Mouse (Mus musculus): ENCODE data around the gene Parn. TPM values are rescaled to one million over a fixed set of nuclear protein-coding genes. Genes with fewer than 3 reads are reported as not detected.

The Parn gene
- polyA plus RNA-seq, 1 experiment from 2014 or later = 44.1 TPM

DNA sequence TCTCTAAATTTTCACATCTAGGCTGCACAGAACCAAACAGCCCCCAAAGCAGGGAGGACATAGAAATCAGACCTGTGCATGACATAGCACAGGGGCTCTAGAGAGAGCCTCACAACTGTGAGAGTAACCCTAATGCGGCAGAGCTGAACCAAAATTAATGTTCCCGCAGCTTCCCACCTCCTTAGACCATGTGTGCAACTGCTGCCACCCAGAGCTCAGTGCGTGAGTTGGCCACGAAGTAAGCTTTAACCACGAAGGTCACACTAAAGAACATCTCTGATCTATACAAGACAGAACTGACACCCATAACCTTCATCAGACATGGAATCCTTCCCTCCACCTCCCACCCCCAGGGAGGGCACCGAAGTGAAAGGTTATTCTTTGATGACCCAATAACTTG lies 55.9 kb downstream of the Parn start:
- ATAC-seq (ENCODE audit: low FRiP score) (no peak), DNase-seq (ENCODE audit: low spot score, missing footprints) (no peak)
- no peak overlapping the region for H3K4me2 ChIP-seq
- H3K27ac ChIP-seq (ENCODE audit: low read depth, low read length) = no peak overlapping the region
- no peak overlapping the region for H3K4me3 ChIP-seq (ENCODE audit: low read depth, low read length)
- no peaks in the 10 kb centered on the region for H3K27me3 ChIP-seq (ENCODE audit: control insufficient read depth, insufficient read depth, low read length)
- H3K4me1 ChIP-seq (ENCODE audit: control insufficient read depth, insufficient read depth, low read length) = no peaks in the 10 kb centered on the region
- no peak overlapping the region for H3K9ac ChIP-seq (ENCODE audit: low read length)
- H3K9me3 ChIP-seq (ENCODE audit: control insufficient read depth, low read length) = no peaks in the 10 kb centered on the region
- no peaks in the 10 kb centered on the region for H3K36me3 ChIP-seq (ENCODE audit: control insufficient read depth, insufficient read depth, low read length)
- WGBS = 89% methylated on average over 6 of the region's 6 CpGs

DNA sequence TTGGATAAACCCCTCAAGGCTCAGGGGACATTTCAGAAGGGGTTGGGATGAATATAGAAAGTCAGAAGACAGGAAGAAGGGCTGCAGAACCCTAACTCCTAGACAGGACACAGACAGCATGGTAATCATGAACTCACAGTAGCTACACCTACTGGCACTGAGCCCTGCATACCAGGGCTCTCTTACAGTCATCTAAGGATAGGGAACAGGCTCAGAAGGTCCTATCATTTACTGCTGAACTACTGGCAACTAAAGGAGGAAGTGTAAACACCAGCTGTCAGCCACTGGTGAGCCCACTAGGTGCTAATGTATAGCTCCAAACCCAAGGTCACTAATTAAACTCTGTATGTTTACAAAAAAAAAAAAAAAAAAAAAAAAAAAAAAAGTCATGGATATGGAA lies 56.6 kb downstream of the Parn start:
- H3K4me1 ChIP-seq (ENCODE audit: control insufficient read depth, insufficient read depth, low read length) = no peaks in the 10 kb centered on the region
- no peak overlapping the region for H3K9ac ChIP-seq (ENCODE audit: low read length)
- no peak overlapping the region for H3K27ac ChIP-seq (ENCODE audit: low read depth, low read length)
- DNase-seq (ENCODE audit: low spot score, missing footprints) (peak; percentile 33), ATAC-seq (ENCODE audit: low FRiP score) (no peak)
- no peak overlapping the region for H3K4me2 ChIP-seq
- no peaks in the 10 kb centered on the region for H3K9me3 ChIP-seq (ENCODE audit: control insufficient read depth, low read length)
- H3K36me3 ChIP-seq (ENCODE audit: control insufficient read depth, insufficient read depth, low read length) = no peaks in the 10 kb centered on the region
- no peak overlapping the region for H3K4me3 ChIP-seq (ENCODE audit: low read depth, low read length)
- H3K27me3 ChIP-seq (ENCODE audit: control insufficient read depth, insufficient read depth, low read length) = no peaks in the 10 kb centered on the region

DNA sequence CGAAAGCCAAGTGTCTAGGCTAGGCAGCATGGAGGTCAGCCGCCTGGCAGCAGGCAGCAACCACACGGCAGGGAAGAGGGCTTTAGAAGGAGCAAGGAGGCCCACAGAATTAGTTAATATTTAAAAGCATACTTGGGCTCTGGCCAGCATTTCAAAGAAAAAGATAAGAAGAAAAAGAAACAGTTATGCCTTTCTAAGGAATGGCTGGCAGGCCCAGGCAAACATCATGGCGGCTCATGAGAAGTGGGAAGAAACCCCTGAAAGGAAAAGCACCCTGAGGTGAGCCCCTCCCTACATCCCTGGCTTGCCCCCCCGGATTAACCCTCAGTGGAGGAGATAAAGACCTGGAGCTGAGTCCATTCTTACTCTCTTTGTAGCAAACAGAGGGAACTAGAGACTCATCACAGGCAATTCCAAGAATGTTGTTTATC lies 57.0 kb downstream of the Parn start:
- Histone ChIP-seq H3K27me3 (ENCODE audit: control insufficient read depth, insufficient read depth, low read length) (no peaks in the 10 kb centered on the region), H3K9ac (ENCODE audit: low read length) (no peak overlapping the region), H3K36me3 (ENCODE audit: control insufficient read depth, insufficient read depth, low read length) (no peaks in the 10 kb centered on the region), H3K27ac (ENCODE audit: low read depth, low read length) (no peak overlapping the region), H3K4me3 (ENCODE audit: low read depth, low read length) (no peak overlapping the region), H3K4me2 (no peak overlapping the region), H3K9me3 (ENCODE audit: control insufficient read depth, low read length) (no peaks in the 10 kb centered on the region), H3K4me1 (ENCODE audit: control insufficient read depth, insufficient read depth, low read length) (no peaks in the 10 kb centered on the region)
- 56% methylated on average over 5 of the region's 5 CpGs for WGBS
- ATAC-seq (ENCODE audit: low FRiP score) (no peak), DNase-seq (ENCODE audit: low spot score, missing footprints) (peak; percentile 65)

DNA sequence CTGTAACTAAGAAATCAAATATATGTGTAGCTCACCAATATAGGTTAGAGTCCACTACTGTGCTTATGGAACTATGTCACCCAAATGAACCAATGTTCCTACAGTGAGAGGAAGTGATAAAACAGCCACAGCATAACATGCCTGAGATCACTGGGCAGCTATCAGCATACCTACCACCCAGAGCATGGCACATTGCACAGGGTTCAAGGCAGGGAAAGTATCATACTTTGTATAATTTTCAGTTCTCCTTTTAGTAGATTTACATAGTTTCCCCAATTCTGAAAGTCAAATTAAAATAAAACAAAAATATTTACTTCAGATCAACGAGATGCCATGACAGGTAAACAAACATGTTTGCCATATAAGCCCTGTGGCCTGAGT lies 59.3 kb downstream of the Parn start:
- H3K4me3 ChIP-seq (ENCODE audit: low read depth, low read length) = no peak overlapping the region
- no peaks in the 10 kb centered on the region for H3K9me3 ChIP-seq (ENCODE audit: control insufficient read depth, low read length)
- WGBS = 84% methylated on average over 1 of the region's 1 CpGs
- H3K27ac ChIP-seq (ENCODE audit: low read depth, low read length) = no peak overlapping the region
- H3K36me3 ChIP-seq (ENCODE audit: control insufficient read depth, insufficient read depth, low read length) = peaks cover 3% of the 10 kb centered on the region; the same call in 1 of the 2 replicates
- no peak overlapping the region for H3K4me2 ChIP-seq
- no peak overlapping the region for H3K9ac ChIP-seq (ENCODE audit: low read length)
- no peak for ATAC-seq (ENCODE audit: low FRiP score)
- H3K4me1 ChIP-seq (ENCODE audit: control insufficient read depth, insufficient read depth, low read length) = no peaks in the 10 kb centered on the region
- DNase-seq (ENCODE audit: low spot score, missing footprints) = peak; percentile 33
- no peaks in the 10 kb centered on the region for H3K27me3 ChIP-seq (ENCODE audit: control insufficient read depth, insufficient read depth, low read length)

DNA sequence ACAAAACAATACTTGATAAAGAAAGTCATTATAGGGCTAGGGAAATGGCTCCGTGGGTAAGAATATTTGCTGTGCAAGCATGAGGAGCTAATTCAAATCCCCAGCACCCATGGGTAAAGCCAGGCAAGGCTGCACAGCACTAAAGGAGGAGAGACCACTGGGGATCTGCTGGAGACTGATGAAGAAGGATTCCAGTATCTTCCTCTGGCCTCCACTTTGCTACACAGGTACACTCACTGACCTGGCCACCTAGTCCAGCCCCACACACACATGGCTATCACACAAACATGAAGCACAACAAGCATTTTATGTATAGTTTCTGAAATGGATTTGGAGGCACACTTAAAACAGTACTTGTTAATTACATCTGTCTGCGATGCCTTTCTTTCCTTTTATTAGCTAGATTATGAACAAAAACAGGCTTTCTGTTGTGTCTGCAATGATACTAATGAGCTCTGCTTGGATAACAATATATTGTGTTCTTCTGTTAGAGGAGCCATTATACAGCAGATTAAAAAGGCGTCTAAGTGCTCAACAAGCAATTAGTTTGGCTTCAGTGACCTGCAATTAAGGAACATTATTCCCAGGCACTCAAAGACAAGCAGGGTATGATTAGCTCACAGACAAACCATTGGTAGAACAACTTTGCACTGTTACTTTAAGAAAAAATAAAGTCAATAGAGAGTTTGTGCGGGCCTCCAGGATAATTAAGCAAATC lies 59.8 kb downstream of the Parn start:
- no peaks in the 10 kb centered on the region for H3K27me3 ChIP-seq (ENCODE audit: control insufficient read depth, insufficient read depth, low read length)
- DNase-seq (ENCODE audit: low spot score, missing footprints) = peak; percentile 35
- no peaks in the 10 kb centered on the region for H3K9me3 ChIP-seq (ENCODE audit: control insufficient read depth, low read length)
- H3K36me3 ChIP-seq (ENCODE audit: control insufficient read depth, insufficient read depth, low read length) = peaks cover 3% of the 10 kb centered on the region; the same call in 1 of the 2 replicates
- no peak overlapping the region for H3K4me3 ChIP-seq (ENCODE audit: low read depth, low read length)
- no peak overlapping the region for H3K4me2 ChIP-seq
- 78% methylated on average over 4 of the region's 4 CpGs for WGBS
- H3K4me1 ChIP-seq (ENCODE audit: control insufficient read depth, insufficient read depth, low read length) = no peaks in the 10 kb centered on the region
- no peak overlapping the region for H3K9ac ChIP-seq (ENCODE audit: low read length)
- H3K27ac ChIP-seq (ENCODE audit: low read depth, low read length) = no peak overlapping the region
- no peak for ATAC-seq (ENCODE audit: low FRiP score)

DNA sequence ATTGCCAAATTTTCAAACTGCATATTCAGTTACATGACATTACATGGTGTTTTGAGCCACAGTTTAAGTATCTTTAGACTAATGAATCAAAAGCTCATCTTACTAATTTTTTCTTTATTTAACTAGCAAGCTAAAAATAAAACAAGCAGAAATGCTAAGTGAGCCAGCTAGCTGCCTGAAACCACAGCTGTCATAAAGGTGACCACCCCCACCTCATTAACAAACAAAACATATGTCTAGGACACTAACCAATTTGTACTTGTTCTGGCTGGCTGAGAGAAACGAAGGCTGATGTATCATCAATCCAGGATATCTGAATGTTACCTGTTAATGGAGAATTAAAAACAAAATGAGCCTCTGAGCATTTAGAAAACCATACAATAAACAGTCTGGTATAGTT lies 65.2 kb downstream of the Parn start:
- H3K36me3 ChIP-seq (ENCODE audit: control insufficient read depth, insufficient read depth, low read length) = peaks cover 7% of the 10 kb centered on the region; the same call in 1 of the 2 replicates

DNA sequence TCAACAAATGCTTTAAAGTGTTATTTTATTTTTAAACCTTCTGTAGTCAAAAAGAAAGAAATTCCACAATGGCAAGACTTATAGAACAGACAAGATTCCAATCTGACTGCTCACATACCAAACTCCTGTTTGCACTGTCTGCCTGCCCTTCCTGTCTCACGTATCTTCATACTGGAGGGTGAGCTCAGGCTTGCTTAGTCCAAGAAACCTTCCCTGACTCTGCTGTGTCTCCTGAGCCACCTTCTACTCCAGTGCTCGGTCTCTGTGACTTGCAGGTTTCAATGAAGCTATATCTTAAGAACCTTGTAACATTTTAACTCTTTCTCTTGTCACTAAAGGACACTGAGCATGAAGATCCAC lies 78.9 kb downstream of the Parn start:
- ATAC-seq (ENCODE audit: low FRiP score) (no peak), DNase-seq (ENCODE audit: low spot score, missing footprints) (peak; percentile 28)
- Histone ChIP-seq H3K27ac (ENCODE audit: low read depth, low read length) (no peak overlapping the region), H3K36me3 (ENCODE audit: control insufficient read depth, insufficient read depth, low read length) (peaks cover 2% of the 10 kb centered on the region; the same call in 1 of the 2 replicates), H3K9ac (ENCODE audit: low read length) (no peak overlapping the region), H3K27me3 (ENCODE audit: control insufficient read depth, insufficient read depth, low read length) (no peaks in the 10 kb centered on the region), H3K4me2 (no peak overlapping the region), H3K4me3 (ENCODE audit: low read depth, low read length) (no peak overlapping the region), H3K4me1 (ENCODE audit: control insufficient read depth, insufficient read depth, low read length) (no peaks in the 10 kb centered on the region), H3K9me3 (ENCODE audit: control insufficient read depth, low read length) (no peaks in the 10 kb centered on the region)
- WGBS = 86% methylated on average over 2 of the region's 2 CpGs

More for the DNA sequence above, 65.2 kb downstream of the Parn start:
- Histone ChIP-seq H3K27ac (ENCODE audit: low read depth, low read length) (no peak overlapping the region), H3K4me3 (ENCODE audit: low read depth, low read length) (no peak overlapping the region), H3K4me1 (ENCODE audit: control insufficient read depth, insufficient read depth, low read length) (no peaks in the 10 kb centered on the region), H3K9ac (ENCODE audit: low read length) (no peak overlapping the region), H3K27me3 (ENCODE audit: control insufficient read depth, insufficient read depth, low read length) (no peaks in the 10 kb centered on the region), H3K4me2 (no peak overlapping the region), H3K9me3 (ENCODE audit: control insufficient read depth, low read length) (no peaks in the 10 kb centered on the region)
- DNase-seq (ENCODE audit: low spot score, missing footprints) (no peak), ATAC-seq (ENCODE audit: low FRiP score) (no peak)
- 84% methylated on average over 1 of the region's 1 CpGs for WGBS

DNA sequence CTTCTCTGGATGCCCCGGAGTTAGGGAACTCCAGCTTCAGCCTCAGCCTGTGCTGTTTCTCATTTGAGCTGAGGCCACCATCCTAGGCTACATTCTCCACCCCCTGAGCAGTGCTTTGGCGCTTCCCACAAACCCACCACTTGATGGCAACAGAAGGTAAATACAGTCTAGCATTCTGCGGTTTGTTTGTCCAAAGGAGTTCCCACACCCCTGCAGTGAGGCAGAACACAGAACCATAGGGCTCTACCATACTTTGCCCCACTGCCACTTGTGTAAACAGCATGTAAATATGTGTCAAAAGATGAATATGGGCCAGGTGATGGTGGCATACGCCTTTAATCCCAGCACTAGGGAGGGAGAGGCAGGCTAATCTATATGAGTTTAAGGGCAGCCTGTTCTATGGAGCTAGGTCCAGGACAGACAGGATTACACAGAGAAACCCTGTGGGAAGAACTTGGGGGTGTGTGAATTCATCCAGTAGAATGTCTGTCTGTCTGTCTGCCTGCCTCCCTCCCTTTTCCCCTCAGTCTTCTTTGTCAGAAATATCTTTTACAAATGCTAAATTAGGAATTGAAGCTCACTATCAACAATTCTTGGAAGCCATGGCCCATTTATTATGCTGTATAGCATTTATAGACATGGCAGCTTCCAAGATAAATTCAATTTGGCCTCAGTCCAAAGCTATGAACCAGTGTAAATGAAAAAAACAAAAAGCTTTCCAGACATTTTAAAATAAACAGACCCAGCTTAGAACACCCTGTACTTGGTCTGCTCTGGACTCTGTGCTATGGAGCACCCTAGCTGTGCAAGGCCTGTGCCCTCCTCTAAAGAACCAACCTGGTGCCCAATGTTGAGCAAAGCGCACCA lies 79.6 kb downstream of the Parn start:
- WGBS = 83% methylated on average over 5 of the region's 5 CpGs
- H3K27me3 ChIP-seq (ENCODE audit: control insufficient read depth, insufficient read depth, low read length) = no peaks in the 10 kb centered on the region
- no peaks in the 10 kb centered on the region for H3K4me1 ChIP-seq (ENCODE audit: control insufficient read depth, insufficient read depth, low read length)
- H3K27ac ChIP-seq (ENCODE audit: low read depth, low read length) = no peak overlapping the region
- 0 out of 2 replicates have a peak, but pooled peaks cover 2% of the 10 kb centered on the region for H3K36me3 ChIP-seq (ENCODE audit: control insufficient read depth, insufficient read depth, low read length)
- H3K9me3 ChIP-seq (ENCODE audit: control insufficient read depth, low read length) = no peaks in the 10 kb centered on the region
- H3K4me3 ChIP-seq (ENCODE audit: low read depth, low read length) = no peak overlapping the region
- no peak for ATAC-seq (ENCODE audit: low FRiP score)
- H3K4me2 ChIP-seq = no peak overlapping the region
- H3K9ac ChIP-seq (ENCODE audit: low read length) = no peak overlapping the region
- peak; percentile 41 for DNase-seq (ENCODE audit: low spot score, missing footprints)

DNA sequence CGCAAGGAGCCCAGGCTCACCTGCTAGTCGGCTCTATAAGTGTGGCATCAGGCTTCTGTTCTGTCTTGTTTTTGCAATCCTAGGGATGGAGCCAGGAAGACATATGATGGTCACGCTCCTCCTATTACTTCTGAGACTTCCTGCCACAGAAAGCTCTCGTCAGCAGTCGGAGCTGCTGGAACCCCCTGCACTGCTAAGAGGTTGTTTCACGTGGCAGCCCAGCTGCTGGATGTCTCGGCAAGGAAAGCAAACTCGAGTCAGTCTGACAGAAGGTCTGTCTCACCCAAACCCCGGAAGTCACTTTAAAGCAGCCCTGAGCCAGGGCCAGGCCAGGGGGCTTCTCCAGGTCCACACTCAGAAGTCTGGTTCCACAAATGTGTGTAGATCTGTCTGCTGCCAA lies 82.7 kb downstream of the Parn start:
- H3K4me3 ChIP-seq (ENCODE audit: low read depth, low read length) = no peak overlapping the region
- ATAC-seq (ENCODE audit: low FRiP score) (no peak), DNase-seq (ENCODE audit: low spot score, missing footprints) (peak; percentile 35)
- no peaks in the 10 kb centered on the region for H3K36me3 ChIP-seq (ENCODE audit: control insufficient read depth, insufficient read depth, low read length)
- H3K27ac ChIP-seq (ENCODE audit: low read depth, low read length) = no peak overlapping the region
- H3K4me1 ChIP-seq (ENCODE audit: control insufficient read depth, insufficient read depth, low read length) = no peaks in the 10 kb centered on the region
- no peaks in the 10 kb centered on the region for H3K9me3 ChIP-seq (ENCODE audit: control insufficient read depth, low read length)
- 83% methylated on average over 9 of the region's 9 CpGs for WGBS
- no peak overlapping the region for H3K4me2 ChIP-seq
- H3K9ac ChIP-seq (ENCODE audit: low read length) = no peak overlapping the region
- H3K27me3 ChIP-seq (ENCODE audit: control insufficient read depth, insufficient read depth, low read length) = no peaks in the 10 kb centered on the region
